Mouse (Mus musculus) neural tube, embryonic 13.5 days (tissue): ENCODE measurements at regions not wholly inside any gene's neighbourhood (a gene's known extent, or its start where the extent isn't known, plus 50 kb on each side); places are given as distances from the start of the nearest gene placed in this dataset.
A peak's percentile ranks its signal among the peaks of the same experiment; 100 is the strongest.
"Not testable (repeated sequence)": the region's sequence is repeated elsewhere in the genome, so short reads cannot be mapped to it uniquely, and the experiment has no call there.

Experiments used
- ATAC-seq: fragments of 200-750 bp; cut with Nextera tagmentation; 2 replicates; pipeline ENCODE4 v1.8.0; 2017; ENCODE audit warnings: low read depth, mild to moderate bottlenecking, moderate TSS enrichment, moderate library complexity
- H3K27ac ChIP-seq: fragments of 300-500 bp; sonication (generic); replicated peaks from 2 replicates; pipeline ENCODE4 v1.5.1; 2015; ENCODE audit warnings: moderate library complexity, mild to moderate bottlenecking, inconsistent platforms
- H3K27me3 ChIP-seq: fragments of 300-500 bp; sonication (generic); 2 replicates; pipeline ENCODE4 v1.6.1; 2015; ENCODE audit warnings: mild to moderate bottlenecking, inconsistent platforms
- H3K36me3 ChIP-seq: fragments of 300-500 bp; sonication (generic); 2 replicates; pipeline ENCODE4 v1.6.1; 2015; ENCODE audit warnings: mild to moderate bottlenecking, inconsistent platforms
- H3K4me1 ChIP-seq: fragments of 300-500 bp; sonication (generic); replicated peaks from 2 replicates; pipeline ENCODE4 v1.6.1; 2015; ENCODE audit warnings: inconsistent platforms
- H3K4me2 ChIP-seq: fragments of 300-500 bp; sonication (generic); 2 replicates; pipeline ENCODE4 v1.6.1; 2015; ENCODE audit warnings: inconsistent platforms, mild to moderate bottlenecking, moderate library complexity
- H3K4me3 ChIP-seq: fragments of 300-500 bp; sonication (generic); 2 replicates; pipeline ENCODE4 v1.5.1; 2015; ENCODE audit warnings: mild to moderate bottlenecking, inconsistent platforms
- H3K9ac ChIP-seq: fragments of 300-500 bp; sonication (generic); 2 replicates; pipeline ENCODE4 v1.6.1; 2015; ENCODE audit warnings: moderate library complexity, mild to moderate bottlenecking, inconsistent platforms
- H3K9me3 ChIP-seq: fragments of 300-500 bp; sonication (generic); 2 replicates; pipeline ENCODE4 v1.6.1; 2016; ENCODE audit warnings: inconsistent platforms
- WGBS: fragments of 180-500 bp; shearing (Covaris S2); methylation state at CpG from one replicate; pipeline ENCODE4 v1.1.7; 2015; 5-methylcytosine and 5-hydroxymethylcytosine counted together

DNA sequence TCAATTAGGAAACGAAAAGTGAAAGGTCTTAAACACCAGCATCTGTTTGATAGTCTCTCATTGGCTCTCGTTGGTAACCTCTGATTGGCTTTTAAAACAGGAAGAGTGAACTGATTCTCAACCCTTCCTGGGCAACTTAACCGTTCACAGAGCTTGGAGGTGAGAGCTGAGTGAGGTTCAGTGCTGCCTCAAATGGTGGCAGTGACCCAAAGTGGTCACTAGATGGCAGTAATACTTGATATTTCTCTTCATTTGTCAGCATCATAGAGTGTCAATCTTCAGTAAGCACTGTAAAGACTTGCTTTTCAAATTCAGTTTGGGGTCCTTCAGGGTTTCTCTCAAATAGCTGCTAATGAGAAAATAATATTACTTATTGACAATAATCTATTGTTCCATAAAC, 321.8 kb upstream of the Gdi2 start:
- not testable (repeated sequence) for ATAC-seq, H3K27ac ChIP-seq, H3K9ac ChIP-seq, H3K4me1 ChIP-seq, H3K27me3 ChIP-seq, H3K4me2 ChIP-seq, H3K36me3 ChIP-seq, H3K9me3 ChIP-seq, H3K4me3 ChIP-seq
- WGBS: 53% methylated on average over 3 of the region's 3 CpGs

DNA sequence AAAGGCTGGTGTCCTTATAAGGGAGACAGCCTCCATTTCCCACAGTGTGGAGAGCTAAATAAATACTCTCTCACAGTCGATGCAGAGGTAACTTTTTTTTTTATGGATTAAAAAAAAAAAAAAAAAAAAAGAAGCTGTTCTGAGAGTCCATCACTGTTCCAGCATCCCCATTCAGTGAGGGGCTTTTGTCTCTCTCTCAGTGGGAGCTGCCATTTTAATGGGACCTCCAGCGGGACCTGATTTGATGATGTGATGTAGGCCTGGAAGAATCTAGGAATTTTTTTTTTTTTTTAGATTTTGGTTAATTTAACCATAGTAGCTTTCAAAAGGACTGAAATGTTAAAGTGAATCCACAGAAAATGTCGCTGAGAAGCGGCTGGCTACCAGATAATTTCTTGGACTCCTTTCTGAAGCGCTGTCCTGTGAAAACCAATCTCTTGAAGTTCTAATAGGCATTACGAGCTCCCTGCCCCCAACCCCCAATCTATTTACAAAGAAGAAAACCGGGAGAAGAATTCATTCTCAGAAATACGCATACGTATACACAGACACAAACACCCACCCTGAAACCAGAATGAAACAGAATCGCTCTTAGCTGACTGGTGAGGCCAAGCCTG, 316.8 kb upstream of the Gdi2 start:
- not testable (repeated sequence) for H3K4me1 ChIP-seq, ATAC-seq, H3K9ac ChIP-seq, H3K9me3 ChIP-seq, H3K27ac ChIP-seq, H3K27me3 ChIP-seq, H3K4me3 ChIP-seq, H3K36me3 ChIP-seq
- 54% methylated on average over 10 of the region's 10 CpGs for WGBS
- peak overlapping the region; percentile 30 for H3K4me2 ChIP-seq

DNA sequence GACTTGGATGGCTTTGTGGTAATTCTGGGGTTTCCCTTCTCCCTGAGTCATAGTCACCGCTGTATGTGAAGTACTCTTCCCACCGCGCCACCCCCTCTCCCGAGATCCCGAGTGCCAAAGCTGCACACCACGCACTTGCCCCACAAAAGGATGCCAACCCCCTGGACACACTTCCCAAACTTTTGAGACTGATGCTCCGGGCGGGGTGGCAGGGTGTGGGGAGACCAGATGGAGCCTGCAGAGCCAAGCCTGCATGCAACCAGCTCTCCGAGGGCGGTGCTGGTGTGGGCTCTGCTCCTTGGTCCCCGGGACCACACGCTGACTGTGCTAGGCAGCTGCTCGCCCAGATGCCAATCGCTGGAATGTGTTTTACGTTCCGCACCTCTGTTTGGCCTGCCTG, 316.2 kb upstream of the Gdi2 start:
- Histone ChIP-seq H3K27ac (no peak overlapping the region), H3K4me1 (no peaks in the 10 kb centered on the region), H3K27me3 (no peaks in the 10 kb centered on the region), H3K9me3 (no peaks in the 10 kb centered on the region; the same call in 1 of the 2 replicates), H3K4me2 (peak overlapping the region; percentile 30), H3K9ac (no peak overlapping the region), H3K4me3 (0 out of 2 replicates have a peak overlapping the region, but pooled peaks have one; percentile 8), H3K36me3 (no peaks in the 10 kb centered on the region)
- 53% methylated on average over 16 of the region's 16 CpGs for WGBS
- ATAC-seq: no peak

DNA sequence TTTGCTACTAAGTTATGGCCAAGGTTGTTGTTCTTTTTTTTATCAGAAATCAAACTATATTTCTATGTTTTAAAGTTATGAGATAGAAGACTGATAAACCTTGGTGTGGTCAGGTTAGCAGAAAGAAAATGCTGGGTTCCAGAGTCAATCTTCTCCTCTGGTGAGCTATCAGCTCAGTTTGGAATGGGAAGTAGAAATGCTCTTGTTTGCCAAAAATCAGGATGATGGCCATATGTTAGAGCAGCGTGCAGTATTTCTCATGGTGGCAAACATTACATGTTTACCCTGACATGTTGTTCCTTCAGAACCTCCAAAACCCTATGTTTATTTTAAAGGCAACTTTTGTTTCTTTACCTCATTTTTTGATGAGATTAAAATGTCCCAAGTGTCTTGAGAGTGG, 279.5 kb upstream of the Gdi2 start:
- Histone ChIP-seq H3K36me3 (no peaks in the 10 kb centered on the region), H3K27ac (no peak overlapping the region), H3K27me3 (no peaks in the 10 kb centered on the region), H3K9me3 (peaks cover 19% of the 10 kb centered on the region; the same call in 1 of the 2 replicates), H3K4me1 (no peaks in the 10 kb centered on the region), H3K9ac (no peak overlapping the region), H3K4me2 (no peak overlapping the region), H3K4me3 (no peak overlapping the region)
- ATAC-seq: no peak
- WGBS: 73% methylated on average over 1 of the region's 1 CpGs

DNA sequence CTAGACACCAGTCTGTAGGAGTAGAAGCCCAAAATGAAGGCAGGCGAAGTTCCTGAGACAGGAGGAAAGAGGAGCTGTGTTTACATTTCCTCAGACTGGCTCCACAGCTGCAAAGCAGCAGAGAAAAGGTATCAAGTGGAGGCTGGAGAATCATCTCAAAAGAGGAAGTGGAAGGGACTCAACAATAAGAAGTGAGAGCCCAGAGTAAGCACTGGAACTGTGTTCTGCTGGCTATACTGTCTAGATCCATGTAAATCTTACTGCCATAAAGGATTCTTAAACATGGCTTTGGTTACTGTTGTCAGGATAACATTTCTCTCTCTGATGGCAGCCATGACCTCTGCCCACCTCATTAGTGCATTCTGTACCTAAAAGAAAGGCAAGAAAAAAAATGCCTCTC, 261.7 kb upstream of the Gdi2 start:
- ATAC-seq, H3K4me3 ChIP-seq, H3K4me2 ChIP-seq, H3K27me3 ChIP-seq, H3K36me3 ChIP-seq, H3K4me1 ChIP-seq, H3K9ac ChIP-seq, H3K27ac ChIP-seq, H3K9me3 ChIP-seq: not testable (repeated sequence)
- 44% methylated on average over 1 of the region's 1 CpGs for WGBS
